Mouse (Mus musculus) cerebellum, postnatal 25 days (tissue): ENCODE data around the gene Zmiz1.

Source experiments
- DNase-seq, 2 experiments: peaks; one replicate each; pipeline ENCODE4 v3.0.0; 2021; ENCODE audit warnings: mixed read lengths in 2 of 2

Gene Zmiz1

GRCm38 (mm10) chr14:25538522-25538921 is 79.5 kb downstream of the Zmiz1 start:
- no peak for DNase-seq

- DNase-seq: peak in 1 of 2 experiments; percentile 54
Observed at GRCm38 (mm10) chr14:25539493-25540116, 80.6 kb downstream of the Zmiz1 start.

- peak; percentile 42 to 46 for DNase-seq
Observed at GRCm38 (mm10) chr14:25540172-25540571, 81.2 kb downstream of the Zmiz1 start.

- peak; percentile 43 to 58 for DNase-seq
Observed at GRCm38 (mm10) chr14:25541213-25541612, 82.2 kb downstream of the Zmiz1 start.

- no peak for DNase-seq
Observed at GRCm38 (mm10) chr14:25543098-25543497, 84.1 kb downstream of the Zmiz1 start.

GRCm38 (mm10) chr14:25543927-25544326 is 84.9 kb downstream of the Zmiz1 start:
- no peak for DNase-seq

GRCm38 (mm10) chr14:25546852-25547621 is 88.1 kb downstream of the Zmiz1 start:
- DNase-seq: peak; percentile 44 to 46

- no peak for DNase-seq
Observed at GRCm38 (mm10) chr14:25547882-25548281, 88.9 kb downstream of the Zmiz1 start.

- DNase-seq: peak; percentile 92 to 93
Observed at GRCm38 (mm10) chr14:25548650-25549049, 89.7 kb downstream of the Zmiz1 start.

- no peak for DNase-seq
Observed at GRCm38 (mm10) chr14:25549125-25549524, 90.1 kb downstream of the Zmiz1 start.

GRCm38 (mm10) chr14:25549871-25550840 is 91.2 kb downstream of the Zmiz1 start:
- DNase-seq: peak; percentile 74 to 81

- no peak for DNase-seq
Observed at GRCm38 (mm10) chr14:25551731-25552130, 92.7 kb downstream of the Zmiz1 start.

GRCm38 (mm10) chr14:25553382-25553781 is 94.4 kb downstream of the Zmiz1 start:
- DNase-seq: no peak

- DNase-seq: no peak
Observed at GRCm38 (mm10) chr14:25554781-25555180, 95.8 kb downstream of the Zmiz1 start.

- peak; percentile 84 to 87 for DNase-seq
Observed at GRCm38 (mm10) chr14:25555291-25555781, 96.4 kb downstream of the Zmiz1 start.

GRCm38 (mm10) chr14:25555848-25556247 is 96.9 kb downstream of the Zmiz1 start:
- no peak for DNase-seq

GRCm38 (mm10) chr14:25557014-25557413 is 98.0 kb downstream of the Zmiz1 start:
- DNase-seq: no peak

GRCm38 (mm10) chr14:25558479-25558878 is 99.5 kb downstream of the Zmiz1 start:
- DNase-seq: no peak

GRCm38 (mm10) chr14:25559907-25560306 is 100.9 kb downstream of the Zmiz1 start:
- DNase-seq: no peak

- no peak for DNase-seq
Observed at GRCm38 (mm10) chr14:25560841-25561240, 101.9 kb downstream of the Zmiz1 start.

- no peak for DNase-seq
Observed at GRCm38 (mm10) chr14:25561716-25562115, 102.7 kb downstream of the Zmiz1 start.

GRCm38 (mm10) chr14:25562447-25562846 is 103.5 kb downstream of the Zmiz1 start:
- no peak for DNase-seq

GRCm38 (mm10) chr14:25562909-25563308 is 103.9 kb downstream of the Zmiz1 start:
- DNase-seq: no peak
